Mouse (Mus musculus) heart, embryonic 14.5 days (tissue): Measurements from ENCODE around the gene Scamp2. TPM values are rescaled to one million over a fixed set of nuclear protein-coding genes. Genes with fewer than 3 reads are reported as not detected.

Experiments
- ATAC-seq: fragments of 200-750 bp; cut with Nextera tagmentation; 2 replicates; pipeline ENCODE4 v1.8.0; 2017; ENCODE audit warnings: low read depth, moderate TSS enrichment; ENCODE audit not compliant: insufficient number of reproducible peaks, insufficient read depth, low FRiP score
- H3K27ac ChIP-seq, 2 experiments: fragments of 200-500 bp in 1 of 2; fragments of 300-500 bp in 1 of 2; sonication (generic) in 1 of 2; replicated peaks in 1 of 2; 2 replicates each; pipeline ENCODE4 v1.5.1; 2012 to 2014; ENCODE audit warnings: low read depth in 2 of 2, low read length in 2 of 2, control low read depth in 1 of 2, mild to moderate bottlenecking in 1 of 2, mixed read lengths in 1 of 2; ENCODE audit not compliant: control insufficient read depth in 1 of 2, insufficient read depth in 1 of 2
- H3K27me3 ChIP-seq: fragments of 300-500 bp; sonication (generic); 2 replicates; pipeline ENCODE4 v1.6.1; 2014; ENCODE audit warnings: mild to moderate bottlenecking, low read length, control low read depth; ENCODE audit not compliant: control insufficient read depth, insufficient read depth
- H3K36me3 ChIP-seq: fragments of 300-500 bp; sonication (generic); 2 replicates; pipeline ENCODE4 v1.6.1; 2014; ENCODE audit warnings: mild to moderate bottlenecking, control low read depth, low read length, mixed read lengths; ENCODE audit not compliant: control insufficient read depth, insufficient read depth
- H3K4me1 ChIP-seq, 2 experiments: fragments of 200-500 bp in 1 of 2; fragments of 300-500 bp in 1 of 2; sonication (generic) in 1 of 2; 2 replicates each; pipeline ENCODE4 v1.6.1; 2012 to 2014; ENCODE audit warnings: low read length in 2 of 2, control low read depth in 1 of 2, mixed read lengths in 1 of 2; ENCODE audit not compliant: control insufficient read depth in 2 of 2, insufficient read depth in 2 of 2
- H3K4me2 ChIP-seq: fragments of 300-500 bp; sonication (generic); 2 replicates; pipeline ENCODE4 v1.6.1; 2014; ENCODE audit warnings: mild to moderate bottlenecking, low read length
- H3K4me3 ChIP-seq, 2 experiments: fragments of 200-500 bp in 1 of 2; fragments of 300-500 bp in 1 of 2; sonication (generic) in 1 of 2; 2 replicates each; pipeline ENCODE4 v1.5.1; 2012 to 2014; ENCODE audit warnings: low read length in 2 of 2, mild to moderate bottlenecking in 2 of 2, control low read depth in 1 of 2, low read depth in 1 of 2, moderate library complexity in 1 of 2; ENCODE audit not compliant: control insufficient read depth in 1 of 2, insufficient read depth in 1 of 2
- H3K9ac ChIP-seq: fragments of 300-500 bp; sonication (generic); 2 replicates; pipeline ENCODE4 v1.6.1; 2014; ENCODE audit warnings: mild to moderate bottlenecking, low read length
- H3K9me3 ChIP-seq: fragments of 300-500 bp; sonication (generic); 2 replicates; pipeline ENCODE4 v1.6.1; 2016; ENCODE audit warnings: low read length, control low read depth; ENCODE audit not compliant: control insufficient read depth
- WGBS: fragments of 180-500 bp; shearing (Covaris S2); extraction: QIAGEN DNeasy Blood & Tissue Kit; methylation state at CpG from one replicate; pipeline ENCODE4 v1.1.7; 2014; 5-methylcytosine and 5-hydroxymethylcytosine counted together
- polyA plus RNA-seq: library from polyadenylated mRNA; unstranded; fragments of >200 nt; fragmentation: Nextera tagmentation; extraction: Ambion mirVana; gene quantifications from 2 replicates; pipeline ENCODE4 v1.2.1, GENCODE M21; 2014

The Scamp2 gene
- polyA plus RNA-seq, 1 experiment from 2014 or later = 56.5 TPM

- Histone ChIP-seq H3K4me2 (no peak overlapping the region), H3K27ac (no peak overlapping the region), H3K4me3 (no peak overlapping the region), H3K27me3 (no peaks in the 10 kb centered on the region), H3K36me3 (peaks cover 74% of the 10 kb centered on the region), H3K9me3 (no peaks in the 10 kb centered on the region), H3K4me1 (peaks cover 5% of the 10 kb centered on the region in 2 experiments; a peak in 2 of 4 replicates), H3K9ac (no peak overlapping the region)
- WGBS = 86% methylated on average over 12 of the region's 12 CpGs
- 0 out of 2 replicates have a peak, but pooled peaks have one; percentile 1 for ATAC-seq
Measured at GRCm38 (mm10) chr9:57628717-57629116, 68.0 kb downstream of the Scamp2 start.

GRCm38 (mm10) chr9:57629118-57629874 lies 68.6 kb downstream of the Scamp2 start:
- H3K36me3 ChIP-seq = peaks cover 74% of the 10 kb centered on the region
- no peaks in the 10 kb centered on the region for H3K9me3 ChIP-seq
- H3K9ac ChIP-seq = no peak overlapping the region
- H3K4me1 ChIP-seq = peaks cover 5 to 11% of the 10 kb centered on the region in 2 experiments; a peak in 2 of 4 replicates
- WGBS = 64% methylated on average over 14 of the region's 14 CpGs
- peak; percentile 37; the same call in 1 of the 2 replicates for ATAC-seq
- no peak overlapping the region for H3K4me3 ChIP-seq
- no peaks in the 10 kb centered on the region for H3K27me3 ChIP-seq
- H3K27ac ChIP-seq = no peak overlapping the region
- no peak overlapping the region for H3K4me2 ChIP-seq

- Histone ChIP-seq H3K4me2 (no peak overlapping the region), H3K4me3 (no peak overlapping the region), H3K4me1 (peaks cover 18 to 35% of the 10 kb centered on the region in 2 experiments), H3K27ac (no peak overlapping the region), H3K27me3 (no peaks in the 10 kb centered on the region), H3K36me3 (peaks cover 31% of the 10 kb centered on the region), H3K9ac (no peak overlapping the region), H3K9me3 (no peaks in the 10 kb centered on the region)
- no peak for ATAC-seq
- 27% methylated on average over 4 of the region's 4 CpGs for WGBS
Measured at GRCm38 (mm10) chr9:57633481-57634024, 72.8 kb downstream of the Scamp2 start.

- ATAC-seq = no peak
- H3K4me2 ChIP-seq = peak overlapping the region; percentile 51
- H3K4me1 ChIP-seq = peaks cover 42 to 68% of the 10 kb centered on the region in 2 experiments
- H3K9me3 ChIP-seq = no peaks in the 10 kb centered on the region
- H3K36me3 ChIP-seq = peaks cover 10% of the 10 kb centered on the region
- peak overlapping the region; percentile 77 to 91 for H3K27ac ChIP-seq
- H3K4me3 ChIP-seq = no peak overlapping the region
- peak overlapping the region; percentile 62 for H3K9ac ChIP-seq
- no peaks in the 10 kb centered on the region for H3K27me3 ChIP-seq
- 34% methylated on average over 3 of the region's 3 CpGs for WGBS
Measured at GRCm38 (mm10) chr9:57637272-57637671, 76.5 kb downstream of the Scamp2 start.

GRCm38 (mm10) chr9:57637741-57638322 lies 77.1 kb downstream of the Scamp2 start:
- no peaks in the 10 kb centered on the region for H3K9me3 ChIP-seq
- H3K27ac ChIP-seq = peak overlapping the region; percentile 77 to 91
- peak overlapping the region; percentile 62 for H3K9ac ChIP-seq
- 4% methylated on average over 6 of the region's 6 CpGs for WGBS
- no peak overlapping the region for H3K4me3 ChIP-seq
- no peaks in the 10 kb centered on the region for H3K27me3 ChIP-seq
- H3K4me1 ChIP-seq = peaks cover 42 to 71% of the 10 kb centered on the region in 2 experiments
- peaks cover 13% of the 10 kb centered on the region for H3K36me3 ChIP-seq
- ATAC-seq = peak; percentile 54
- peak overlapping the region; percentile 51 for H3K4me2 ChIP-seq

Other genes with a start within 250 kb of the Scamp2 start
- gene Ppcdc, start 120.8 kb upstream of the Scamp2 start, polyA plus RNA-seq = 18.5 and 21.1 TPM in 2 replicates
- gene Scamp5, start 92.9 kb upstream of the Scamp2 start, polyA plus RNA-seq = 4.5 and 6.2 TPM in 2 replicates
- 13.1 and 15.2 TPM in 2 replicates for gene Rpp25, start 56.9 kb upstream of the Scamp2 start, polyA plus RNA-seq
- 1,689 and 1,756 TPM in 2 replicates for gene Cox5a, start 39.7 kb upstream of the Scamp2 start, polyA plus RNA-seq
- gene Fam219b, start 23.4 kb upstream of the Scamp2 start, polyA plus RNA-seq = 11.1 and 13.3 TPM in 2 replicates
- 69.2 and 74.3 TPM in 2 replicates for gene Mpi, start 8.2 kb upstream of the Scamp2 start, polyA plus RNA-seq
- gene Ulk3, start 28.5 kb downstream of the Scamp2 start, polyA plus RNA-seq = 10.9 and 15.0 TPM in 2 replicates
- gene Cplx3, start 45.3 kb downstream of the Scamp2 start, polyA plus RNA-seq = not detected in 2 replicates
- 0.12 TPM in 1 of 2 replicates, not detected in the other for gene Lman1l, start 59.8 kb downstream of the Scamp2 start, polyA plus RNA-seq
- 13.1 and 14.9 TPM in 2 replicates for gene Csk, start 92.7 kb downstream of the Scamp2 start, polyA plus RNA-seq
- gene Cyp1a2, start 122.8 kb downstream of the Scamp2 start, polyA plus RNA-seq = not detected in 2 replicates
- gene Cyp1a1, start 127.0 kb downstream of the Scamp2 start, polyA plus RNA-seq = 0.12 TPM in 1 of 2 replicates, not detected in the other
- 11.0 and 12.6 TPM in 2 replicates for gene Edc3, start 147.6 kb downstream of the Scamp2 start, polyA plus RNA-seq
- gene Clk3, start 204.9 kb downstream of the Scamp2 start, polyA plus RNA-seq = 46.3 and 53.2 TPM in 2 replicates